Mouse (Mus musculus): ENCODE results near the gene Nepro. TPM values are rescaled to one million over a fixed set of nuclear protein-coding genes. Genes with fewer than 3 reads are reported as not detected.

Nepro gene
- polyA plus RNA-seq, 1 experiment: 6.3 TPM

- DNase-seq (ENCODE audit: low read depth): no peak
- TF ChIP-seq POLR2A (IDR thresholded peaks at IDR 0.05; ENCODE audit: borderline replicate concordance, extremely low read depth, insufficient read depth, insufficient read length, poor library complexity, severe bottlenecking) (no peak), CTCF (IDR thresholded peaks at IDR 0.05; ENCODE audit: borderline replicate concordance, extremely low read depth, insufficient read depth, insufficient read length) (no peak)
Measured at GRCm38 (mm10) chr16:44691066-44691465, 33.0 kb upstream of the Nepro start.

- TF ChIP-seq POLR2A (IDR thresholded peaks at IDR 0.05; ENCODE audit: borderline replicate concordance, extremely low read depth, insufficient read depth, insufficient read length, poor library complexity, severe bottlenecking): no peak
- peak; percentile 92 for DNase-seq (ENCODE audit: low read depth)
Measured at GRCm38 (mm10) chr16:44691561-44692141, 32.5 kb upstream of the Nepro start.

- no peak for DNase-seq (ENCODE audit: low read depth)
- no peak for TF ChIP-seq POLR2A (IDR thresholded peaks at IDR 0.05; ENCODE audit: borderline replicate concordance, extremely low read depth, insufficient read depth, insufficient read length, poor library complexity, severe bottlenecking)
Measured at GRCm38 (mm10) chr16:44692541-44692940, 31.6 kb upstream of the Nepro start.

GRCm38 (mm10) chr16:44693695-44694094, 30.4 kb upstream of the Nepro start:
- TF ChIP-seq CTCF (IDR thresholded peaks at IDR 0.05; ENCODE audit: borderline replicate concordance, extremely low read depth, insufficient read depth, insufficient read length) (peak; percentile 10; the same call in 1 of the 2 replicates), POLR2A (IDR thresholded peaks at IDR 0.05; ENCODE audit: borderline replicate concordance, extremely low read depth, insufficient read depth, insufficient read length, poor library complexity, severe bottlenecking) (no peak)

GRCm38 (mm10) chr16:44695214-44695858, 28.8 kb upstream of the Nepro start:
- TF ChIP-seq POLR2A (IDR thresholded peaks at IDR 0.05; ENCODE audit: borderline replicate concordance, extremely low read depth, insufficient read depth, insufficient read length, poor library complexity, severe bottlenecking) (no peak), CTCF (IDR thresholded peaks at IDR 0.05; ENCODE audit: borderline replicate concordance, extremely low read depth, insufficient read depth, insufficient read length) (no peak)
- DNase-seq (ENCODE audit: low read depth): no peak

More at GRCm38 (mm10) chr16:44693695-44694094, 30.4 kb upstream of the Nepro start:
- no peak for DNase-seq (ENCODE audit: low read depth)

GRCm38 (mm10) chr16:44695859-44696620, 28.1 kb upstream of the Nepro start:
- TF ChIP-seq POLR2A (IDR thresholded peaks at IDR 0.05; ENCODE audit: borderline replicate concordance, extremely low read depth, insufficient read depth, insufficient read length, poor library complexity, severe bottlenecking): no peak
- DNase-seq (ENCODE audit: low read depth): peak; percentile 68

- DNase-seq (ENCODE audit: low read depth): no peak
- TF ChIP-seq CTCF (IDR thresholded peaks at IDR 0.05; ENCODE audit: borderline replicate concordance, extremely low read depth, insufficient read depth, insufficient read length) (no peak), POLR2A (IDR thresholded peaks at IDR 0.05; ENCODE audit: borderline replicate concordance, extremely low read depth, insufficient read depth, insufficient read length, poor library complexity, severe bottlenecking) (no peak)
Measured at GRCm38 (mm10) chr16:44697473-44698205, 26.5 kb upstream of the Nepro start.

GRCm38 (mm10) chr16:44701155-44701554, 22.9 kb upstream of the Nepro start:
- DNase-seq (ENCODE audit: low read depth): no peak
- no peak for TF ChIP-seq CTCF (IDR thresholded peaks at IDR 0.05; ENCODE audit: borderline replicate concordance, extremely low read depth, insufficient read depth, insufficient read length)
- TF ChIP-seq POLR2A (IDR thresholded peaks at IDR 0.05; ENCODE audit: borderline replicate concordance, extremely low read depth, insufficient read depth, insufficient read length, poor library complexity, severe bottlenecking): no peak

GRCm38 (mm10) chr16:44702272-44702671, 21.8 kb upstream of the Nepro start:
- DNase-seq (ENCODE audit: low read depth): no peak
- TF ChIP-seq CTCF (IDR thresholded peaks at IDR 0.05; ENCODE audit: borderline replicate concordance, extremely low read depth, insufficient read depth, insufficient read length) (no peak), POLR2A (IDR thresholded peaks at IDR 0.05; ENCODE audit: borderline replicate concordance, extremely low read depth, insufficient read depth, insufficient read length, poor library complexity, severe bottlenecking) (no peak)

- peak; percentile 60 for DNase-seq (ENCODE audit: low read depth)
- no peak for TF ChIP-seq CTCF (IDR thresholded peaks at IDR 0.05; ENCODE audit: borderline replicate concordance, extremely low read depth, insufficient read depth, insufficient read length)
- TF ChIP-seq POLR2A (IDR thresholded peaks at IDR 0.05; ENCODE audit: borderline replicate concordance, extremely low read depth, insufficient read depth, insufficient read length, poor library complexity, severe bottlenecking): no peak
Measured at GRCm38 (mm10) chr16:44703458-44703857, 20.6 kb upstream of the Nepro start.

All from brain, embryonic 14.5 days (tissue).